Mouse (Mus musculus) lung, postnatal 0 days (tissue): ENCODE measurements around the gene Ccdc188. TPM values are rescaled to one million over a fixed set of nuclear protein-coding genes. Genes with fewer than 3 reads are reported as not detected.

Source experiments
- ATAC-seq: fragments of 200-750 bp; cut with Nextera tagmentation; 2 replicates; pipeline ENCODE4 v1.8.0; 2017; ENCODE audit warnings: moderate library complexity
- DNase-seq: peaks from one replicate; pipeline ENCODE4 v3.0.0-alpha.2; 2016; ENCODE audit warnings: low spot score
- H3K27ac ChIP-seq: fragments of 300-500 bp; sonication (generic); 2 replicates; pipeline ENCODE4 v1.5.1; 2014; ENCODE audit warnings: antibody characterized with exemption, mild to moderate bottlenecking, low read length, mixed read lengths
- H3K27me3 ChIP-seq: fragments of 300-500 bp; sonication (generic); replicated peaks from 2 replicates; pipeline ENCODE4 v1.6.1; 2014; ENCODE audit warnings: low read length, mixed read lengths; ENCODE audit not compliant: insufficient read depth
- H3K36me3 ChIP-seq: fragments of 300-500 bp; sonication (generic); 2 replicates; pipeline ENCODE4 v1.6.1; 2014; ENCODE audit warnings: low read length, mixed read lengths; ENCODE audit not compliant: insufficient read depth
- H3K4me1 ChIP-seq: fragments of 300-500 bp; sonication (generic); 2 replicates; pipeline ENCODE4 v1.6.1; 2014; ENCODE audit warnings: antibody characterized with exemption, low read depth, low read length, mixed read lengths; ENCODE audit not compliant: insufficient read depth
- H3K4me2 ChIP-seq: fragments of 300-500 bp; sonication (generic); replicated peaks from 2 replicates; pipeline ENCODE4 v1.6.1; 2014; ENCODE audit warnings: low read depth, mild to moderate bottlenecking, low read length, moderate library complexity, mixed read lengths
- H3K4me3 ChIP-seq: fragments of 300-500 bp; sonication (generic); 2 replicates; pipeline ENCODE4 v1.5.1; 2014; ENCODE audit warnings: low read depth, low read length
- H3K9ac ChIP-seq: fragments of 300-500 bp; sonication (generic); replicated peaks from 2 replicates; pipeline ENCODE4 v1.6.1; 2014; ENCODE audit warnings: low read depth, mild to moderate bottlenecking
- H3K9me3 ChIP-seq: fragments of 300-500 bp; sonication (generic); 2 replicates; pipeline ENCODE4 v1.6.1; 2016; ENCODE audit warnings: low read length, mixed read lengths
- CTCF ChIP-seq: IDR thresholded peaks from 2 replicates; pipeline ENCODE4 v1.5.1; 2016; ENCODE audit warnings: antibody characterized with exemption, mild to moderate bottlenecking
- EP300 ChIP-seq: IDR thresholded peaks from 2 replicates; pipeline ENCODE4 v1.6.1; 2016; ENCODE audit warnings: antibody characterized with exemption, mild to moderate bottlenecking, control low read depth
- WGBS: fragments of 180-500 bp; shearing (Covaris S2); extraction: QIAGEN DNeasy Blood & Tissue Kit; methylation state at CpG from one replicate; pipeline ENCODE4 v1.1.7; 2014; 5-methylcytosine and 5-hydroxymethylcytosine counted together
- polyA plus RNA-seq: library from polyadenylated mRNA; unstranded; fragments of >200 nt; fragmentation: Nextera tagmentation; extraction: Ambion mirVana; gene quantifications from 2 replicates; pipeline ENCODE4 v1.2.1, GENCODE M21; 2015

Ccdc188 gene
- polyA plus RNA-seq, 1 experiment from 2014 or later, result not detected

- peak; percentile 97 for ATAC-seq
- under 1% methylated on average over 89 of the region's 102 CpGs for WGBS
- DNase-seq, result peak; percentile 99
- peak within 1 kb of the TSS; percentile 80 for H3K9ac ChIP-seq
- no peaks in the 10 kb centered on the region for H3K9me3 ChIP-seq
- peaks cover 14% of the 10 kb centered on the region for H3K4me1 ChIP-seq
- TF ChIP-seq EP300, result no peak
- peak; percentile 20 for TF ChIP-seq CTCF
- H3K27me3 ChIP-seq, result no peaks in the 10 kb centered on the region
- H3K36me3 ChIP-seq, result peaks cover 22% of the 10 kb centered on the region
- H3K27ac ChIP-seq, result peak within 1 kb of the TSS; percentile 88
- H3K4me2 ChIP-seq, result peak within 1 kb of the TSS; percentile 96
- peak within 1 kb of the TSS; percentile 92 for H3K4me3 ChIP-seq
Measured at GRCm38 (mm10) chr16:18248433-18249363, 31.0 kb downstream of the Ccdc188 start, which contains the start of the genes Trmt2a and Ranbp1. Gene Trmt2a (plus strand): TSS chr16:18248679. Gene Ranbp1 (minus strand): TSS chr16:18248732.

GRCm38 (mm10) chr16:18249364-18249967 lies 31.8 kb downstream of the Ccdc188 start:
- H3K27me3 ChIP-seq, result no peaks in the 10 kb centered on the region
- peaks cover 14% of the 10 kb centered on the region for H3K4me1 ChIP-seq
- peak overlapping the region; percentile 96 for H3K4me2 ChIP-seq
- TF ChIP-seq CTCF (no peak), EP300 (no peak)
- H3K36me3 ChIP-seq, result peaks cover 27% of the 10 kb centered on the region
- no peaks in the 10 kb centered on the region for H3K9me3 ChIP-seq
- H3K9ac ChIP-seq, result peak overlapping the region; percentile 74
- ATAC-seq (peak; percentile 4), DNase-seq (peak; percentile 57)
- H3K27ac ChIP-seq, result peak overlapping the region; percentile 88
- peak overlapping the region; percentile 92 for H3K4me3 ChIP-seq
- WGBS, result under 1% methylated on average over 27 of the region's 27 CpGs

GRCm38 (mm10) chr16:18250231-18250630 lies 32.6 kb downstream of the Ccdc188 start:
- Histone ChIP-seq H3K27ac (no peak overlapping the region), H3K9ac (peak overlapping the region; percentile 74; the same call in 1 of the 2 replicates), H3K4me1 (peaks cover 14% of the 10 kb centered on the region), H3K36me3 (peaks cover 20% of the 10 kb centered on the region; the same call in 1 of the 2 replicates), H3K9me3 (no peaks in the 10 kb centered on the region), H3K27me3 (no peaks in the 10 kb centered on the region), H3K4me3 (no peak overlapping the region), H3K4me2 (peak overlapping the region; percentile 96; the same call in 1 of the 2 replicates)
- ATAC-seq (no peak), DNase-seq (no peak)
- WGBS, result 49% methylated on average over 4 of the region's 4 CpGs
- no peak for TF ChIP-seq CTCF
- no peak for TF ChIP-seq EP300

DNA sequence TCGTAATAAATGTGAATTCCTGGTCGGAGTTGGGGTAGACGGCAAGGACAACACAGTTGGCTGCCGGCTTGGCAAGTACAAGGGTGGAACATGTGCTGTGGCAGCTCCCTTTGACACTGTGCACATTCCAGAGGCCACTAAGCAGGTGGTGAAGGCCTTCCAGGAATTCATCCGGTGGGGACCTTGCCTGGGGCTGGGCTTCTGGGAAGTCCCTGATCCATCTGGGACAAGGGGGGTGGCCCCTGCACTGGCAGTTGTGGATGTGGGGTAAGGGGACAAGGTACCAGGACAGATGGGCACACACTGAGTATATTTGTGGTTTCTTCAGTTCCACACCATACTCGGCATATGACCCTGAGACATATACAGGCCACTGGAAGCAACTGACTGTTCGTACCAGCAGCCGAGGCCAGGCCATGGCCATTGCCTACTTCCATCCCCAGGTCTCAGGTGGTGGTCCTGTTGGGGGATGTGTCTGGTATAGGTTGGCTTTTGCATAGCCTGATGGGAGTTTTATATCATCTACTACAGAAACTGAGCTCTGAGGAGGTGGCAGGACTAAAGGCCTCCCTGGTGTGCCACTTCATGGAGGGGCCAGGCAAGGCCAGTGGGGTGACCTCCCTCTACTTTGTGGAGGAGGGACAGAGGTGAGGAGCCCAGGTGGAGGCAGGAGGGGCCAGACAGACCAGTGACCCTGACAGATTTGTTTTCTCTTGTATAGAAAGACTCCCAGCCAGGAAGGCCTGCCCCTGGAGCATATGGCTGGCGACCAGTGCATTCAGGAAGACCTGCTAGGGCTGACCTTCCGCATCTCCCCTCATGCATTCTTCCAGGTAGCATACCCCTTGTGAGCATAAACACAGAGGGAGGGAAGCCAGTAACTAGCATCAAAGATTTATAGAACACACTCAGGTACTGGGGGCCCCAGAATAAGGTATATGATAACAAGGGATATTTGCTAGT lies 33.4 kb downstream of the Ccdc188 start:
- H3K36me3 ChIP-seq, result peaks cover 16% of the 10 kb centered on the region; the same call in 1 of the 2 replicates
- H3K9me3 ChIP-seq, result no peaks in the 10 kb centered on the region
- H3K9ac ChIP-seq, result no peak overlapping the region
- H3K4me3 ChIP-seq, result no peak overlapping the region
- TF ChIP-seq CTCF (no peak), EP300 (no peak)
- peaks cover 14% of the 10 kb centered on the region for H3K4me1 ChIP-seq
- no peak for DNase-seq
- H3K27me3 ChIP-seq, result no peaks in the 10 kb centered on the region
- H3K4me2 ChIP-seq, result no peak overlapping the region
- WGBS, result 49% methylated on average over 10 of the region's 10 CpGs
- H3K27ac ChIP-seq, result no peak overlapping the region
- ATAC-seq, result no peak

- no peaks in the 10 kb centered on the region for H3K27me3 ChIP-seq
- TF ChIP-seq EP300 (no peak), CTCF (no peak)
- 80% methylated on average over 6 of the region's 6 CpGs for WGBS
- H3K9me3 ChIP-seq, result no peaks in the 10 kb centered on the region
- no peak overlapping the region for H3K27ac ChIP-seq
- H3K4me2 ChIP-seq, result no peak overlapping the region
- ATAC-seq (no peak), DNase-seq (no peak)
- H3K4me1 ChIP-seq, result peaks cover 12% of the 10 kb centered on the region
- H3K9ac ChIP-seq, result no peak overlapping the region
- H3K36me3 ChIP-seq, result peaks cover 30% of the 10 kb centered on the region; the same call in 1 of the 2 replicates
- H3K4me3 ChIP-seq, result no peak overlapping the region
Measured at GRCm38 (mm10) chr16:18252736-18253135, 35.1 kb downstream of the Ccdc188 start.
